In genomic region chr4:47399824-47400223, GRCm38 (mm10) we compare ENCODE assay signal across 8 mouse cellular contexts. TPM values are rescaled to one million over a fixed set of nuclear protein-coding genes. Genes with fewer than 3 reads are reported as not detected.
DNase-seq lines count a peak whose midpoint lies in the region; ATAC-seq lines count a peak whose summit lies in the region.

No protein-coding gene starts in this region.

- peak; percentile 42 for DNase-seq in adrenal gland, adult 2 months
- DNase-seq in adrenal gland, adult 8-10 months: no peak
- peak; percentile 27 for DNase-seq in layer of hippocampus, adult 9-10 months (ENCODE audit: low spot score)
- no peak for DNase-seq in layer of hippocampus, adult 9-11 months
- peak; percentile 58 for DNase-seq in Muller cell, postnatal 12 days (ENCODE audit: inconsistent ontology term)
- peak; percentile 65 to 69 for DNase-seq in heart, postnatal 10 days
- DNase-seq in gastrocnemius, postnatal 14 days: no peak

- intact Hi-C loops in heart, postnatal 10 days (cut with DNase I): loop anchor here (2.0 kb wide), 3 partner anchors 47 to 277 kb away; partner anchors contain the start of gene Tgfbr1
- intact Hi-C loops in gastrocnemius, postnatal 14 days (cut with DNase I; ENCODE audit: low total_unique reads): loop anchor here (5.0 kb wide), 2 partner anchors 148 to 278 kb away; no protein-coding TSS in a partner anchor

- ATAC-seq in monocyte, adult 5-6 weeks (replicated peaks; ENCODE audit: insufficient number of reproducible peaks, low FRiP score, low TSS enrichment, poor library complexity, severe bottlenecking): 0 out of 2 replicates have a peak, but pooled peaks have one; percentile 59

RNA-seq across cellular contexts. Expression of gene Tgfbr1, which starts 46.8 kb away (rescaled TPM):
- 10 to 100 TPM; 30.1 to 36.9 TPM for total RNA-seq in adrenal gland, adult 2 months (2021)
- polyA plus RNA-seq in adrenal gland, adult 2 months (2012; rRNA removed): 2.2 and 2.5 TPM in 2 replicates
- total RNA-seq in adrenal gland, adult 8-10 months (2022): 10 to 100 TPM; 37.6 to 47.1 (median 42.3) TPM
- total RNA-seq in heart, postnatal 10 days (2021): 10 to 100 TPM; 22.3 to 24.1 TPM
- 149 to 221 TPM (median 220 TPM) in 3 replicates for total RNA-seq in monocyte, adult 5-6 weeks (2017)
- total RNA-seq in gastrocnemius, postnatal 14 days (2021): 10 to 100 TPM; 17.7 to 18.7 TPM

Comparison
In these comparisons a context has a peak if more than half of its experiments do, and no peak if none do; other contexts are left out.
1. DNase-seq: peak in adrenal gland, adult 2 months (single experiment), layer of hippocampus, adult 9-10 months (single experiment), Muller cell, postnatal 12 days (single experiment) and heart, postnatal 10 days (2 of 2); none in adrenal gland, adult 8-10 months (single experiment), layer of hippocampus, adult 9-11 months (single experiment) and gastrocnemius, postnatal 14 days (single experiment).